Mouse (Mus musculus): ENCODE measurements around the gene Ghr. TPM values are rescaled to one million over a fixed set of nuclear protein-coding genes. Genes with fewer than 3 reads are reported as not detected.

The Ghr gene
- polyA plus RNA-seq, 1 experiment from 2014 or later = 96.4 TPM

- no peak for TF ChIP-seq EP300 (IDR thresholded peaks at IDR 0.05)
- TF ChIP-seq CTCF (IDR thresholded peaks at IDR 0.05) = no peak
- ATAC-seq = no peak
- WGBS = 85% methylated on average over 3 of the region's 3 CpGs
These were observed 24.8 kb downstream of the Ghr start for GRCm38 (mm10) chr15:3558524-3558923.

GRCm38 (mm10) chr15:3544289-3544688 is 39.0 kb downstream of the Ghr start:
- H3K9me3 ChIP-seq (ENCODE audit: low read length) = no peaks in the 10 kb centered on the region
- no peak for ATAC-seq
- no peak overlapping the region for H3K27ac ChIP-seq (ENCODE audit: low read length)
- no peaks in the 10 kb centered on the region for H3K4me1 ChIP-seq (ENCODE audit: insufficient read depth, low read depth, low read length)
- no peak for DNase-seq (ENCODE audit: low spot score)
- H3K36me3 ChIP-seq (ENCODE audit: insufficient read depth, low read length) = no peaks in the 10 kb centered on the region
- H3K9ac ChIP-seq (replicated peaks; ENCODE audit: low read depth) = no peak overlapping the region
- H3K27me3 ChIP-seq (replicated peaks; ENCODE audit: insufficient read depth, low read length) = no peaks in the 10 kb centered on the region
- no peak overlapping the region for H3K4me2 ChIP-seq (replicated peaks; ENCODE audit: low read depth, low read length)
- TF ChIP-seq CTCF (IDR thresholded peaks at IDR 0.05) (no peak), EP300 (IDR thresholded peaks at IDR 0.05) (no peak)
- 88% methylated on average over 2 of the region's 2 CpGs for WGBS
- H3K4me3 ChIP-seq (ENCODE audit: low read depth, low read length) = no peak overlapping the region

More at GRCm38 (mm10) chr15:3558524-3558923, 24.8 kb downstream of the Ghr start:
- H3K36me3 ChIP-seq (ENCODE audit: insufficient read depth, low read length) = no peaks in the 10 kb centered on the region
- H3K27ac ChIP-seq (ENCODE audit: low read length) = no peak overlapping the region
- no peak overlapping the region for H3K9ac ChIP-seq (replicated peaks; ENCODE audit: low read depth)
- no peak overlapping the region for H3K4me3 ChIP-seq (ENCODE audit: low read depth, low read length)
- no peaks in the 10 kb centered on the region for H3K4me1 ChIP-seq (ENCODE audit: insufficient read depth, low read depth, low read length)
- H3K4me2 ChIP-seq (replicated peaks; ENCODE audit: low read depth, low read length) = no peak overlapping the region
- DNase-seq (ENCODE audit: low spot score) = no peak
- H3K27me3 ChIP-seq (replicated peaks; ENCODE audit: insufficient read depth, low read length) = no peaks in the 10 kb centered on the region
- no peaks in the 10 kb centered on the region for H3K9me3 ChIP-seq (ENCODE audit: low read length)

- H3K9ac ChIP-seq (replicated peaks; ENCODE audit: low read depth) = no peak overlapping the region
- no peaks in the 10 kb centered on the region for H3K36me3 ChIP-seq (ENCODE audit: insufficient read depth, low read length)
- no peaks in the 10 kb centered on the region for H3K27me3 ChIP-seq (replicated peaks; ENCODE audit: insufficient read depth, low read length)
- DNase-seq (ENCODE audit: low spot score) (no peak), ATAC-seq (no peak)
- TF ChIP-seq EP300 (IDR thresholded peaks at IDR 0.05) = no peak
- no peak for TF ChIP-seq CTCF (IDR thresholded peaks at IDR 0.05)
- H3K9me3 ChIP-seq (ENCODE audit: low read length) = no peaks in the 10 kb centered on the region
- H3K4me3 ChIP-seq (ENCODE audit: low read depth, low read length) = no peak overlapping the region
- H3K4me2 ChIP-seq (replicated peaks; ENCODE audit: low read depth, low read length) = no peak overlapping the region
- 73% methylated on average over 3 of the region's 3 CpGs for WGBS
- H3K4me1 ChIP-seq (ENCODE audit: insufficient read depth, low read depth, low read length) = no peaks in the 10 kb centered on the region
- no peak overlapping the region for H3K27ac ChIP-seq (ENCODE audit: low read length)
These were observed 46.9 kb downstream of the Ghr start for GRCm38 (mm10) chr15:3536309-3536900.

GRCm38 (mm10) chr15:3514027-3514426 is 69.3 kb downstream of the Ghr start:
- Histone ChIP-seq H3K36me3 (ENCODE audit: insufficient read depth, low read length) (no peaks in the 10 kb centered on the region), H3K9ac (replicated peaks; ENCODE audit: low read depth) (no peak overlapping the region), H3K9me3 (ENCODE audit: low read length) (no peaks in the 10 kb centered on the region), H3K27ac (ENCODE audit: low read length) (no peak overlapping the region), H3K4me2 (replicated peaks; ENCODE audit: low read depth, low read length) (no peak overlapping the region), H3K27me3 (replicated peaks; ENCODE audit: insufficient read depth, low read length) (no peaks in the 10 kb centered on the region), H3K4me3 (ENCODE audit: low read depth, low read length) (no peak overlapping the region), H3K4me1 (ENCODE audit: insufficient read depth, low read depth, low read length) (peaks cover 8% of the 10 kb centered on the region; the same call in 1 of the 2 replicates)
- no peak for DNase-seq (ENCODE audit: low spot score)
- 66% methylated on average over 1 of the region's 1 CpGs for WGBS
- TF ChIP-seq EP300 (IDR thresholded peaks at IDR 0.05) = no peak
- no peak for ATAC-seq

GRCm38 (mm10) chr15:3512380-3512779 is 70.9 kb downstream of the Ghr start:
- Histone ChIP-seq H3K9ac (replicated peaks; ENCODE audit: low read depth) (no peak overlapping the region), H3K4me1 (ENCODE audit: insufficient read depth, low read depth, low read length) (peaks cover 13% of the 10 kb centered on the region; the same call in 1 of the 2 replicates), H3K27ac (ENCODE audit: low read length) (no peak overlapping the region), H3K4me3 (ENCODE audit: low read depth, low read length) (no peak overlapping the region), H3K27me3 (replicated peaks; ENCODE audit: insufficient read depth, low read length) (no peaks in the 10 kb centered on the region), H3K9me3 (ENCODE audit: low read length) (no peaks in the 10 kb centered on the region), H3K36me3 (ENCODE audit: insufficient read depth, low read length) (no peaks in the 10 kb centered on the region), H3K4me2 (replicated peaks; ENCODE audit: low read depth, low read length) (no peak overlapping the region)
- TF ChIP-seq EP300 (IDR thresholded peaks at IDR 0.05) = no peak
- TF ChIP-seq CTCF (IDR thresholded peaks at IDR 0.05) = no peak
- 44% methylated on average over 1 of the region's 1 CpGs for WGBS
- ATAC-seq (0 out of 2 replicates have a peak, but pooled peaks have one; percentile 28), DNase-seq (ENCODE audit: low spot score) (no peak)

GRCm38 (mm10) chr15:3511639-3512171 is 71.6 kb downstream of the Ghr start:
- Histone ChIP-seq H3K4me1 (ENCODE audit: insufficient read depth, low read depth, low read length) (peaks cover 13% of the 10 kb centered on the region; the same call in 1 of the 2 replicates), H3K9ac (replicated peaks; ENCODE audit: low read depth) (no peak overlapping the region), H3K27me3 (replicated peaks; ENCODE audit: insufficient read depth, low read length) (no peaks in the 10 kb centered on the region), H3K9me3 (ENCODE audit: low read length) (no peaks in the 10 kb centered on the region), H3K4me3 (ENCODE audit: low read depth, low read length) (no peak overlapping the region), H3K4me2 (replicated peaks; ENCODE audit: low read depth, low read length) (no peak overlapping the region), H3K27ac (ENCODE audit: low read length) (no peak overlapping the region), H3K36me3 (ENCODE audit: insufficient read depth, low read length) (no peaks in the 10 kb centered on the region)
- ATAC-seq = peak; percentile 55
- 54% methylated on average over 2 of the region's 2 CpGs for WGBS
- DNase-seq (ENCODE audit: low spot score) = no peak
- TF ChIP-seq CTCF (IDR thresholded peaks at IDR 0.05) (no peak), EP300 (IDR thresholded peaks at IDR 0.05) (no peak)

Measured in lung, postnatal 0 days (tissue).